Mouse (Mus musculus): ENCODE data around the gene Dcbld1.
"Not testable (repeated sequence)": the region's sequence is repeated elsewhere in the genome, so short reads cannot be mapped to it uniquely, and the experiment has no call there.

Gene Dcbld1

GRCm38 (mm10) chr10:52264162-52264561 is 30.7 kb downstream of the Dcbld1 start:
- no peak for DNase-seq (ENCODE audit: low read depth)

- peak; percentile 34 for DNase-seq (ENCODE audit: low read depth)
Measured at GRCm38 (mm10) chr10:52268879-52269278, 35.5 kb downstream of the Dcbld1 start.

GRCm38 (mm10) chr10:52271385-52271784 is 38.0 kb downstream of the Dcbld1 start:
- DNase-seq (ENCODE audit: low read depth): peak; percentile 43

- DNase-seq (ENCODE audit: low read depth): no peak
Measured at GRCm38 (mm10) chr10:52273012-52273411, 39.6 kb downstream of the Dcbld1 start.

GRCm38 (mm10) chr10:52274001-52274909 is 40.8 kb downstream of the Dcbld1 start:
- no peak for DNase-seq (ENCODE audit: low read depth)

- DNase-seq (ENCODE audit: low read depth): no peak
Measured at GRCm38 (mm10) chr10:52274910-52275604, 41.6 kb downstream of the Dcbld1 start.

- DNase-seq (ENCODE audit: low read depth): no peak
Measured at GRCm38 (mm10) chr10:52276579-52276978, 43.2 kb downstream of the Dcbld1 start.

GRCm38 (mm10) chr10:52277564-52277963 is 44.1 kb downstream of the Dcbld1 start:
- not testable (repeated sequence) for DNase-seq (ENCODE audit: low read depth)

- no peak for DNase-seq (ENCODE audit: low read depth)
Measured at GRCm38 (mm10) chr10:52278011-52278434, 44.6 kb downstream of the Dcbld1 start.

- no peak for DNase-seq (ENCODE audit: low read depth)
Measured at GRCm38 (mm10) chr10:52278866-52279265, 45.4 kb downstream of the Dcbld1 start.

- DNase-seq (ENCODE audit: low read depth): no peak
Measured at GRCm38 (mm10) chr10:52279876-52280275, 46.5 kb downstream of the Dcbld1 start.

- no peak for DNase-seq (ENCODE audit: low read depth)
Measured at GRCm38 (mm10) chr10:52280623-52281022, 47.2 kb downstream of the Dcbld1 start.

GRCm38 (mm10) chr10:52281337-52281736 is 47.9 kb downstream of the Dcbld1 start:
- no peak for DNase-seq (ENCODE audit: low read depth)

GRCm38 (mm10) chr10:52284578-52284977 is 51.2 kb downstream of the Dcbld1 start:
- DNase-seq (ENCODE audit: low read depth): no peak

GRCm38 (mm10) chr10:52287852-52288533 is 54.6 kb downstream of the Dcbld1 start:
- DNase-seq (ENCODE audit: low read depth): no peak

GRCm38 (mm10) chr10:52289261-52289660 is 55.8 kb downstream of the Dcbld1 start:
- DNase-seq (ENCODE audit: low read depth): no peak

- DNase-seq (ENCODE audit: low read depth): not testable (repeated sequence)
Measured at GRCm38 (mm10) chr10:52292391-52292790, 59.0 kb downstream of the Dcbld1 start.

- DNase-seq (ENCODE audit: low read depth): no peak
Measured at GRCm38 (mm10) chr10:52293921-52294577, 60.6 kb downstream of the Dcbld1 start.

- DNase-seq (ENCODE audit: low read depth): no peak
Measured at GRCm38 (mm10) chr10:52295934-52296333, 62.5 kb downstream of the Dcbld1 start.

- DNase-seq (ENCODE audit: low read depth): not testable (repeated sequence)
Measured at GRCm38 (mm10) chr10:52298568-52298967, 65.1 kb downstream of the Dcbld1 start.

GRCm38 (mm10) chr10:52301766-52302165 is 68.3 kb downstream of the Dcbld1 start:
- DNase-seq (ENCODE audit: low read depth): no peak

GRCm38 (mm10) chr10:52302271-52302670 is 68.9 kb downstream of the Dcbld1 start:
- DNase-seq (ENCODE audit: low read depth): no peak
